Mouse (Mus musculus) limb, embryonic 11.5 days (tissue): ENCODE results near the gene Tcte2. TPM values are rescaled to one million over a fixed set of nuclear protein-coding genes. Genes with fewer than 3 reads are reported as not detected.

Experiments
- ATAC-seq: fragments of 200-750 bp; cut with Nextera tagmentation; 2 replicates; pipeline ENCODE4 v1.8.0; 2017; ENCODE audit warnings: low read depth; ENCODE audit not compliant: insufficient number of reproducible peaks, low FRiP score, low TSS enrichment
- DNase-seq: peaks from one replicate; pipeline ENCODE4 v3.0.0-alpha.2; 2015; ENCODE audit warnings: low spot score
- H3K27ac ChIP-seq: fragments of 300-500 bp; sonication (generic); replicated peaks from 2 replicates; pipeline ENCODE4 v1.5.1; 2014; ENCODE audit warnings: low read depth, mild to moderate bottlenecking, low read length
- H3K27me3 ChIP-seq: fragments of 300-500 bp; sonication (generic); 2 replicates; pipeline ENCODE4 v1.6.1; 2014; ENCODE audit warnings: mild to moderate bottlenecking, low read length, mixed read lengths; ENCODE audit not compliant: control insufficient read depth, insufficient read depth
- H3K36me3 ChIP-seq: fragments of 300-500 bp; sonication (generic); 2 replicates; pipeline ENCODE4 v1.6.1; 2014; ENCODE audit warnings: mild to moderate bottlenecking, low read length, moderate library complexity, mixed read lengths; ENCODE audit not compliant: control insufficient read depth, insufficient read depth
- H3K4me1 ChIP-seq: fragments of 300-500 bp; sonication (generic); 2 replicates; pipeline ENCODE4 v1.6.1; 2014; ENCODE audit warnings: low read length, mixed read lengths; ENCODE audit not compliant: control insufficient read depth, insufficient read depth
- H3K4me2 ChIP-seq: fragments of 300-500 bp; sonication (generic); 2 replicates; pipeline ENCODE4 v1.6.1; 2014; ENCODE audit warnings: low read depth, mild to moderate bottlenecking, moderate library complexity; ENCODE audit not compliant: severe bottlenecking
- H3K4me3 ChIP-seq: fragments of 300-500 bp; sonication (generic); 2 replicates; pipeline ENCODE4 v1.5.1; 2014; ENCODE audit warnings: low read depth, low read length
- H3K9ac ChIP-seq: fragments of 300-500 bp; sonication (generic); 2 replicates; pipeline ENCODE4 v1.6.1; 2014; ENCODE audit warnings: mild to moderate bottlenecking, low read length
- H3K9me3 ChIP-seq: fragments of 300-500 bp; sonication (generic); 2 replicates; pipeline ENCODE4 v1.6.1; 2016; ENCODE audit warnings: low read length; ENCODE audit not compliant: control insufficient read depth
- WGBS: fragments of 180-500 bp; shearing (Covaris S2); extraction: QIAGEN DNeasy Blood & Tissue Kit; methylation state at CpG from one replicate; pipeline ENCODE4 v1.1.7; 2014; 5-methylcytosine and 5-hydroxymethylcytosine counted together
- polyA plus RNA-seq: library from polyadenylated mRNA; unstranded; fragments of >200 nt; fragmentation: Nextera tagmentation; extraction: Ambion mirVana; gene quantifications from 2 replicates; pipeline ENCODE4 v1.2.1, GENCODE M21; 2014

The Tcte2 gene
- polyA plus RNA-seq, 1 experiment from 2014 or later: 4.5 TPM

DNA sequence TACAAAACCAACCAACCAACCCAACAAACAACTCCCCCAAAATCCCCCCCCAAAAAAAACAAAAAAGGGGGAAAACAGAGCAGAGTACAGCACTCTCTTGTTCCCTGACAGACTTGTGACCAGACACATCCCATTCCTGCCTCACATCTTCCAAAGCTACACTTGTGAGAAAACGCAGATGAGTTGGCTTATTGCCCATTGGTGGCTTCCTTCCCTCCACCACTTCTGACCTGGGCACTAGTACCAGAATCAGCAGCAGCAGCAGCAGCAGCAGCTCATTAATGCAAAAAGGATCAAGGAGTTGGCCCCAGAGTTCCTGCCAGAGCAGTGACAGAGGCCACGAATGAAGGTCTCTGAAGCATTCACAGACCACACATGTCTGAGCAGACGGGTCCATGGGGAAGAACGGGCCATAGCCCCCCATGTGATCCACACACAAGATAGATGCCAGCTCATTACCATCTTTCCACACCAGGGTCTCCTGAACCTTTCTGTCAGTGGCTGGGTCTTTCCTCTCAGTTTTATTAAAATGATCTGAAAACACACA lies 36.5 kb downstream of the Tcte2 start:
- no peak for ATAC-seq
- no peak for DNase-seq
- Histone ChIP-seq H3K36me3 (no peaks in the 10 kb centered on the region), H3K4me3 (no peak overlapping the region), H3K27ac (no peak overlapping the region), H3K27me3 (no peaks in the 10 kb centered on the region), H3K4me2 (no peak overlapping the region), H3K4me1 (no peaks in the 10 kb centered on the region), H3K9ac (no peak overlapping the region), H3K9me3 (no peaks in the 10 kb centered on the region)
- WGBS: 55% methylated on average over 4 of the region's 4 CpGs

DNA sequence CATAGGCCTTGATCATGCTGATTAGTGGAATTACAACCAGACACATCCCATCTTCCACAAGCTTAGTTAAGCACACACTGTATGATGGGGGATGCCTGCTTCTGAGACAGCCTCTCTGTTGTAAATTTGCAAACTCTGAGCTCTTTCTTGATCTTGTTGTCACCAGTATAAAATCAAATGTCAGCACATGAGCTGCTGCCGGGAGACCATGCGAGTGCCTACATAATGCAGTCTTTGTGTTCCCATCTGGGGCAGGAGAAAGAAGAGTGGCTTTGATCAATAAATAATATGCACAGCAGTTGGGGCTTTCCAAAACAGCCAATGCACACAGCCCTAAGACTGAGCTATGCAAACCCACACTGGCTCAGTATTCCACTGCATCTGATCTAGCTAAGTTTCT lies 39.2 kb downstream of the Tcte2 start:
- no peaks in the 10 kb centered on the region for H3K36me3 ChIP-seq
- no peak for ATAC-seq
- no peaks in the 10 kb centered on the region for H3K27me3 ChIP-seq
- H3K4me2 ChIP-seq: no peak overlapping the region
- no peak overlapping the region for H3K27ac ChIP-seq
- H3K9ac ChIP-seq: no peak overlapping the region
- no peak for DNase-seq
- H3K4me1 ChIP-seq: no peaks in the 10 kb centered on the region
- no peaks in the 10 kb centered on the region for H3K9me3 ChIP-seq
- 52% methylated on average over 2 of the region's 2 CpGs for WGBS
- no peak overlapping the region for H3K4me3 ChIP-seq

GRCm38 (mm10) chr17:13721372-13721771 lies 40.3 kb downstream of the Tcte2 start:
- Histone ChIP-seq H3K4me3 (no peak overlapping the region), H3K9ac (no peak overlapping the region), H3K27ac (no peak overlapping the region), H3K4me1 (no peaks in the 10 kb centered on the region), H3K4me2 (no peak overlapping the region), H3K36me3 (no peaks in the 10 kb centered on the region), H3K27me3 (no peaks in the 10 kb centered on the region), H3K9me3 (no peaks in the 10 kb centered on the region)
- ATAC-seq: no peak
- WGBS: 91% methylated on average over 2 of the region's 2 CpGs
- DNase-seq: no peak

DNA sequence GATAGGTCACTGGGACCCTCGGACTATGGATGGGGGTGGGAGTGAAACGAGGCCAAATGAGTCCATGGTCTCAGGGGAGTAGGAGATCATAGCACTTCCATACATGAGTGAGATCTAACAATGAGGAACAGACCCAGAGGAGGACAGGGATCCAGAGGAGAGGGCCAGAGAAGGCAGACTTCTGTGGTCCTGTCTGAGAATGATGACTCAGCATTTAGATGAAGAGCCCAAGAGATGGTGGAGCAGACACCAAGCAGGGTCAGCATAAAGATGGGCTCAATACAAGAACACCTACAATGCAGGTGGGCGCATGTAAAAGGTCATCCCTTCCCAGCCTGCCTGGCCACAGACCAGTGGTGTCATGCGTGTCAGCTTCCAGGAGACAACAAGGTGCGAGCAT lies 41.4 kb downstream of the Tcte2 start:
- 94% methylated on average over 5 of the region's 5 CpGs for WGBS
- H3K27ac ChIP-seq: no peak overlapping the region
- no peaks in the 10 kb centered on the region for H3K27me3 ChIP-seq
- no peak overlapping the region for H3K9ac ChIP-seq
- no peaks in the 10 kb centered on the region for H3K36me3 ChIP-seq
- H3K4me2 ChIP-seq: no peak overlapping the region
- H3K4me3 ChIP-seq: no peak overlapping the region
- H3K4me1 ChIP-seq: no peaks in the 10 kb centered on the region
- ATAC-seq: no peak
- H3K9me3 ChIP-seq: no peaks in the 10 kb centered on the region
- no peak for DNase-seq

- 92% methylated on average over 11 of the region's 11 CpGs for WGBS
- Histone ChIP-seq H3K27ac (no peak overlapping the region), H3K4me2 (no peak overlapping the region), H3K9me3 (no peaks in the 10 kb centered on the region), H3K4me1 (no peaks in the 10 kb centered on the region), H3K27me3 (no peaks in the 10 kb centered on the region), H3K4me3 (no peak overlapping the region), H3K36me3 (no peaks in the 10 kb centered on the region), H3K9ac (no peak overlapping the region)
- no peak for ATAC-seq
- DNase-seq: no peak
These were observed 44.2 kb downstream of the Tcte2 start for GRCm38 (mm10) chr17:13717428-13717827.

DNA sequence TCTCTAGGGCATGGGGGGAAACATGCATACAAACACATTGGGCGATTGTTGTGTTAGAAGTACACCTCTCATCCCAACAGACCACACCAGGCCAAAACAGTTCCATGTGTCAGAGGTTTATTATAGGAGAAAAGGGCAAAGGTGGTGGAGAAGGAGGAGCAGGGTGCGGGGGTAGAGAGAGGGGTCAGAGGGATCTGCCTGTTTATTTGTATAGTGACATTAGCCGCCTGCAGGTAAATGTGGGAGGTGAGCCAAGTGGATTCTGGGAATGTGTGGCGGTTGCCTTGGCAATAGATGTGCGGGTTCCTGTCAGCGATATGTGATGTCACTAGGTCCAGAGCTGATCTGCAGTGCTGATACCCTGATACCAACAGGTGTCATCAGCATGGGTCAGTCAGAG lies 45.3 kb downstream of the Tcte2 start:
- no peak for DNase-seq
- H3K36me3 ChIP-seq: no peaks in the 10 kb centered on the region
- no peaks in the 10 kb centered on the region for H3K4me1 ChIP-seq
- WGBS: 76% methylated on average over 6 of the region's 6 CpGs
- H3K4me3 ChIP-seq: no peak overlapping the region
- no peak for ATAC-seq
- H3K27me3 ChIP-seq: no peaks in the 10 kb centered on the region
- no peak overlapping the region for H3K4me2 ChIP-seq
- no peak overlapping the region for H3K9ac ChIP-seq
- no peaks in the 10 kb centered on the region for H3K9me3 ChIP-seq
- no peak overlapping the region for H3K27ac ChIP-seq

DNA sequence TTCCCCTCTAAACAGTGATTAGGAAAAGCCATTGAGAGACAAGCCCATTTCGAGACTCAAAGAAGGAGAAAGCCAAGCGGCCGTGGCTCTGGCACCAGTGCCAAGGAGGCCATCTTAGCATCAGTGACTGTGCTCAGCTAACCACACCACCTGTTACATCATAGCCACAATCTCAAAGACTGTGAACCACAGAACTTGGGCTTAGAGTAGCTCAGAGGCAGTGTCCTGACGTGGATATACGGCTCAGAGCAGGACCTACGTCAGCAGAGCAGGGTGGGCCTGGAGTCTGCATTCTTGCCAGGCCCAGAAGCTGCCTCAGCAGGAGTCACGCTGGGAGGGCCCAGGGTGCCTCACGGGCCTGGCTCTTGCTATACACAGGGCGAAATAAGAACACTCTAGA lies 46.1 kb downstream of the Tcte2 start:
- H3K27ac ChIP-seq: no peak overlapping the region
- H3K27me3 ChIP-seq: no peaks in the 10 kb centered on the region
- H3K4me2 ChIP-seq: no peak overlapping the region
- no peak overlapping the region for H3K4me3 ChIP-seq
- H3K36me3 ChIP-seq: no peaks in the 10 kb centered on the region
- H3K9ac ChIP-seq: no peak overlapping the region
- no peaks in the 10 kb centered on the region for H3K4me1 ChIP-seq
- DNase-seq (no peak), ATAC-seq (no peak)
- no peaks in the 10 kb centered on the region for H3K9me3 ChIP-seq
- WGBS: 67% methylated on average over 9 of the region's 9 CpGs

DNA sequence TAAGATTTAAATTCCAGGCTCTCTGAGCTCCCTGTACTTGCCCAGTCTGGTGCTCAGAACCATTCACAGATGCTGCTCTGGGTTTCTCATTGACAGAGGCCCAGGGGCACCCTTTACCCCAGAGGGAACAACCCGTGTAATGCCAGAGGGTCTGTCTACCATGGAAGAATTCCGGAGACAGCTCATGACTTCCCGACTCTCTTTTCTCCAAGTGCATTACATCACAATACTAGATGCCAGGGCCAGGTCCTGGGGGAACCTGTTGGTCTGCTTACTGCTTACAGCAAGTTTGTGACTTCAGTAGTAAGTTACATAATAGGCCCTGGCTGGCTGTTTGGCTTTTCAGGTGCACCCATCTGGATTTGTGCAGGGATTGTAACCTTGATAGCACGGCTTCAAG lies 47.0 kb downstream of the Tcte2 start:
- WGBS: 74% methylated on average over 4 of the region's 4 CpGs
- H3K9ac ChIP-seq: no peak overlapping the region
- H3K4me1 ChIP-seq: no peaks in the 10 kb centered on the region
- H3K4me2 ChIP-seq: no peak overlapping the region
- H3K4me3 ChIP-seq: no peak overlapping the region
- no peak overlapping the region for H3K27ac ChIP-seq
- no peak for DNase-seq
- no peaks in the 10 kb centered on the region for H3K9me3 ChIP-seq
- no peaks in the 10 kb centered on the region for H3K27me3 ChIP-seq
- no peak for ATAC-seq
- H3K36me3 ChIP-seq: no peaks in the 10 kb centered on the region

DNA sequence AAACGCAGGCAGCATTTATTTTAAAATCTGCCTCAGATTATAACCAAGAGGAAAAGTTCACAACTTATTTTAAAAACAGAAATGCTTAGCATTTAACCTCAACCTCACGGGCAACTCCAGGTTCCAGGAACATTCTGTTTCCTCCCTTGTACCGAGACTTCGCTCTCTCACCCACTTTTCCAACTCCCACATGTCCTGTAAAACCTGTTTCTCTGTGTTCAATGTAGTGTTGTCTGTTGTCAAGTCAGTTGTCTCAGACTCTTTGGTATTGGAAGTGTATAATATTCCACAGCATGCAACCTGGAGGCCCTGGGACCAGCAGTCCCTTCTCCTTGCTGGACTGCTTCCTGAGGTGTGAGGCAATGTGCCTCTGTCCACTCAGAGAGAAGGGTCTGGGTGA lies 47.5 kb downstream of the Tcte2 start:
- WGBS: 93% methylated on average over 4 of the region's 4 CpGs
- H3K27me3 ChIP-seq: no peaks in the 10 kb centered on the region
- ATAC-seq: no peak

More for the DNA sequence above, 47.5 kb downstream of the Tcte2 start:
- no peak overlapping the region for H3K27ac ChIP-seq
- DNase-seq: no peak
- no peaks in the 10 kb centered on the region for H3K36me3 ChIP-seq
- no peak overlapping the region for H3K4me2 ChIP-seq
- no peak overlapping the region for H3K4me3 ChIP-seq
- H3K9ac ChIP-seq: no peak overlapping the region
- no peaks in the 10 kb centered on the region for H3K4me1 ChIP-seq
- H3K9me3 ChIP-seq: no peaks in the 10 kb centered on the region
